Mouse (Mus musculus) embryonic facial prominence, embryonic 12.5 days (tissue): ENCODE measurements around the gene Slc41a3. TPM values are rescaled to one million over a fixed set of nuclear protein-coding genes. Genes with fewer than 3 reads are reported as not detected.

ENCODE experiments used
- ATAC-seq: fragments of 200-750 bp; cut with Nextera tagmentation; 2 replicates; pipeline ENCODE4 v1.8.0; 2017; ENCODE audit not compliant: insufficient number of reproducible peaks, insufficient read depth, low FRiP score, low TSS enrichment
- H3K27ac ChIP-seq: fragments of 300-500 bp; sonication (generic); 2 replicates; pipeline ENCODE4 v1.5.1; 2016; ENCODE audit warnings: mild to moderate bottlenecking
- H3K27me3 ChIP-seq: fragments of 300-500 bp; sonication (generic); 2 replicates; pipeline ENCODE4 v1.6.1; 2016; ENCODE audit warnings: mild to moderate bottlenecking, moderate library complexity
- H3K36me3 ChIP-seq: fragments of 300-500 bp; sonication (generic); 2 replicates; pipeline ENCODE4 v1.6.1; 2016; ENCODE audit warnings: mild to moderate bottlenecking
- H3K4me1 ChIP-seq: fragments of 300-500 bp; sonication (generic); 2 replicates; pipeline ENCODE4 v1.6.1; 2016
- H3K4me2 ChIP-seq: fragments of 300-500 bp; sonication (generic); replicated peaks from 2 replicates; pipeline ENCODE4 v1.6.1; 2016; ENCODE audit warnings: mild to moderate bottlenecking, moderate library complexity
- H3K4me3 ChIP-seq: fragments of 300-500 bp; sonication (generic); 2 replicates; pipeline ENCODE4 v1.5.1; 2016; ENCODE audit warnings: mild to moderate bottlenecking
- H3K9ac ChIP-seq: fragments of 300-500 bp; sonication (generic); 2 replicates; pipeline ENCODE4 v1.6.1; 2016; ENCODE audit warnings: mild to moderate bottlenecking, moderate library complexity
- H3K9me3 ChIP-seq: fragments of 300-500 bp; sonication (generic); 2 replicates; pipeline ENCODE4 v1.6.1; 2016; ENCODE audit warnings: mild to moderate bottlenecking, moderate library complexity
- WGBS: fragments of 180-500 bp; shearing (Covaris S2); methylation state at CpG from one replicate; pipeline ENCODE4 v1.1.7; 2016; 5-methylcytosine and 5-hydroxymethylcytosine counted together
- polyA plus RNA-seq: library from polyadenylated mRNA; unstranded; fragments of >200 nt; fragmentation: Nextera tagmentation; extraction: Ambion mirVana; gene quantifications from 2 replicates; pipeline ENCODE4 v1.2.1, GENCODE M21; 2016

Slc41a3 gene
- polyA plus RNA-seq: 2.4 and 2.8 TPM in 2 replicates

DNA sequence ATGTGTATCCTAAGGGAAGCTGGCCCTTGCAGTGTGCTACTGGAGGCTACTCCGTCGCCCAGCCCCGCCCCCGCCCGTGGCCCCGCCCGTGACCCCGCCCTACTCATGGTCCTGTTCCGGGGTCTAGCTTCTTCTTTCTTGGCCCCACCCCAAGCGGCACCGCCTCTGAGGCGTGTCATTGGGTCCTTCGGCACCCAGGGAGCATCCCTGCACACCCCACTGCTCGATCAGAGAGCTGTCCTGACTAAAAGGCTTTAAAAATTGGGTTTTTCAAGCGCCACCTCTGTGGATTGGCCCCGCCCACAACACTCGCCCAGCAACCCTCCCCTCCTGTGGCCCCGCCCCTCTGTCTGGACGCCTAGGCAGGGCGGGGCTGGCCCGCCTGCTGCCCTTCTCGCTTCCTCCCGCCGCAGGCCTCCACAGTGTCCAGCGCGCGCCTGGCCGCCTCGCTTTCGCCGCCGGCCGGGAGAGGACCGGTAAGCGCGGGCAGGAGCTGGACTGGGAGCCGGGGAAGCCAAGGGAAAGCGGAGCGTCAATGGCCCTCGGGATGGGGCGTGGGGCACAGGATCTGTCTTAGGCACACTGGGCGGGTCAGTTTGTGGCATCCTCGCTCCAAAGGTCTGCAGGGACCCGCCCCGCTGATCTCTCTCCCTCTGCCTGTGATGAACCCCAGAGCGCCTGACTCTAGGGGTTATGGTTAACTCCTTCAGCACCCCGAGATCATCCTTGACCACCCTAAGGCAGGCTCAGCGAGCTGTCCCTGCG lies at the start of gene Slc41a3:
TSS of gene Slc41a3 (plus strand) at position 193 of the 765 bp plus-strand sequence.
- Histone ChIP-seq H3K9me3 (no peaks in the 10 kb centered on the region), H3K4me2 (peak within 1 kb of the TSS; percentile 83), H3K4me1 (peaks cover 5% of the 10 kb centered on the region; the same call in 1 of the 2 replicates), H3K9ac (peak within 1 kb of the TSS; percentile 64), H3K27me3 (0 out of 2 replicates have a peak, but pooled peaks cover 4% of the 10 kb centered on the region), H3K27ac (0 out of 2 replicates have a peak within 1 kb of the TSS, but pooled peaks have one; percentile 5), H3K36me3 (no peaks in the 10 kb centered on the region), H3K4me3 (peak within 1 kb of the TSS; percentile 60)
- peak; percentile 86 for ATAC-seq
- under 1% methylated on average over 48 of the region's 49 CpGs for WGBS

DNA sequence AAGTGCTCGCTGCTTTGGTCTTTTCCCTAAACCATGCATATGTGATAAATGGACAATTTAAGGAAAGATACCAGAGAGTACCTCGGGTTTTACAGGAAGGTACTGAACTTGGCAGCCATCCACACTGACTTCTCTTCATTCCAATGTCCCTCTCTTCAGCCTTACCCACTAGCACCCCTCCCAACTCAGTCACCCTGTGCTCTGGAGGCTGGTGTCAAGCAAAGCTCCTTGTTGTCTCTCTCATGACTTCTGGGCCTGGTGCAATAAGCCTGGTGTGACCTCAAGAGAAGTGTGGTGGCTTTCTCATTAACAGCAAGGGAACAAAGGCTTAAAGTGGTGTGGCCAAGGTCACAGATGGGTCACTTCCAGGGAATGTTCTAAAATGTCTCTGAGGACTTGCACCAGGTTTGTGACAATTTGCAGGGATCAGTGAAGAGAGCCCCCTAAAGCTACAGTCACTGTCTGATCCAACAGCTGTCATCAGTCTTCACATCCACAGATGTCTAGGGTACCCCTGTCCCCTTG lies 47.9 kb upstream of the Slc41a3 start:
- 71% methylated on average over 2 of the region's 2 CpGs for WGBS
- H3K4me3 ChIP-seq: no peak overlapping the region
- no peak overlapping the region for H3K9ac ChIP-seq
- no peak overlapping the region for H3K27ac ChIP-seq
- H3K9me3 ChIP-seq: no peaks in the 10 kb centered on the region
- H3K4me2 ChIP-seq: no peak overlapping the region
- no peaks in the 10 kb centered on the region for H3K36me3 ChIP-seq
- no peak for ATAC-seq
- H3K27me3 ChIP-seq: no peaks in the 10 kb centered on the region
- H3K4me1 ChIP-seq: 0 out of 2 replicates have a peak, but pooled peaks cover 5% of the 10 kb centered on the region

DNA sequence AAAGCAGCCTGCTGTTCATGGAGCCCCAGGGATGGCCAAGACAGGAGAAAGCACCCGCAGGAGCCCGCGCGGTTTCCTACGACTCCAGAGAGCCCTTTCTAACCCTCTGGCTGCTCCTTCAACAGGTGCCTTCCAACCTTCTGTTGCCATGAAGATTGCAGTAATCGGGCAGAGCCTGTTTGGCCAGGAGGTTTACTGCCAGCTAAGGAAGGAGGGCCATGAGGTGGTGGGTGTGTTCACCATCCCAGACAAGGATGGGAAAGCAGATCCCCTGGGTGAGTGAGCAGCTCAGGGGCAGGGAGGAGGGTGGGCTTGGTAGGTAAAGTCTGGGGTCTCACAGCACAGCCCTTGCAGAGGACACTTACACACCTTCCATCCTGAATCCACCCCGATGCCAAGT lies 47.4 kb upstream of the Slc41a3 start:
- ATAC-seq: no peak
- no peak overlapping the region for H3K9ac ChIP-seq
- no peak overlapping the region for H3K4me3 ChIP-seq
- 0 out of 2 replicates have a peak, but pooled peaks cover 6% of the 10 kb centered on the region for H3K4me1 ChIP-seq
- no peaks in the 10 kb centered on the region for H3K9me3 ChIP-seq
- no peak overlapping the region for H3K4me2 ChIP-seq
- H3K27ac ChIP-seq: no peak overlapping the region
- 85% methylated on average over 7 of the region's 7 CpGs for WGBS
- no peaks in the 10 kb centered on the region for H3K27me3 ChIP-seq
- H3K36me3 ChIP-seq: no peaks in the 10 kb centered on the region

DNA sequence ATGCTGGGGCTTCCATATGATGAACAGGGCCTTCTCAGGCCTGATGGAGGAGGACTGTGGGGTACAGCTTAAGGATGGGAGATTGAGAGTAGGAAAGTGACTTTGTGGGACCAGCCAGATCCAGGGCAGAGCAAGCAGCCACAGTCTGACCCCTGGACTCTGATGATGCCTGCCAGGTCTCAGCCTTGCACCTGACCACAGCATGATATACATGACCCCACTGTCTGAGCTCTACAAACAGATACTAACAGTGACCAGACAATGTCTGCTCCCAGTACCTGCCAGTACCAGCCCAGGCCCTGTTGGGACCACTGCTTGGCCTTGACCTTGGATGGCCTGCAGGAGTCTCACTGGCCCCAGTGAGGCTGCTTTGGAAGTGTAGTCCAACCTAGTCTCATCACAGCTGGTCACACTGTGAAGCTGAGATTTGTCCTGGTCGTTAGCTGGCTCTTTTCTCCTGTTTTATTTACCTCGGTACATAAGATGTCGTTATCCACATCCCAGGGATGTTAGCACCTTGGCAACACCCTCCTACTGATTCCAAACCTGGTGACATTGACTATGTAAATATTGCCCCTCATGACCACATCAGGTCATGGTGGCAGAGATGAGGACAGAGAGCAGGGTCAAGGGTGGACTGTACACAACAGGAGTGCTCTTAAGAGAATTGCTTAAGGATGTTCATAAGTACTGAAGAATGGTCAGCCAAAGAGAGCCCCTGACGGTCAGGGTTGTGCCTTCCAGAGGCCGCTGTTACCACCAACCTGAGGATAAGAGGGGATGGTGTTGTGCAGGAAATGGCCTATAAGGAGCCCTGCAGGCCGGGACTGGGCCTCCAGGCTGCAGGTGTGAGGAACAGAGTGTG lies 46.5 kb upstream of the Slc41a3 start:
- Histone ChIP-seq H3K9ac (no peak overlapping the region), H3K27me3 (no peaks in the 10 kb centered on the region), H3K4me3 (no peak overlapping the region), H3K36me3 (no peaks in the 10 kb centered on the region), H3K4me2 (no peak overlapping the region), H3K4me1 (0 out of 2 replicates have a peak, but pooled peaks cover 6% of the 10 kb centered on the region), H3K27ac (no peak overlapping the region), H3K9me3 (no peaks in the 10 kb centered on the region)
- ATAC-seq: no peak
- 78% methylated on average over 6 of the region's 6 CpGs for WGBS

DNA sequence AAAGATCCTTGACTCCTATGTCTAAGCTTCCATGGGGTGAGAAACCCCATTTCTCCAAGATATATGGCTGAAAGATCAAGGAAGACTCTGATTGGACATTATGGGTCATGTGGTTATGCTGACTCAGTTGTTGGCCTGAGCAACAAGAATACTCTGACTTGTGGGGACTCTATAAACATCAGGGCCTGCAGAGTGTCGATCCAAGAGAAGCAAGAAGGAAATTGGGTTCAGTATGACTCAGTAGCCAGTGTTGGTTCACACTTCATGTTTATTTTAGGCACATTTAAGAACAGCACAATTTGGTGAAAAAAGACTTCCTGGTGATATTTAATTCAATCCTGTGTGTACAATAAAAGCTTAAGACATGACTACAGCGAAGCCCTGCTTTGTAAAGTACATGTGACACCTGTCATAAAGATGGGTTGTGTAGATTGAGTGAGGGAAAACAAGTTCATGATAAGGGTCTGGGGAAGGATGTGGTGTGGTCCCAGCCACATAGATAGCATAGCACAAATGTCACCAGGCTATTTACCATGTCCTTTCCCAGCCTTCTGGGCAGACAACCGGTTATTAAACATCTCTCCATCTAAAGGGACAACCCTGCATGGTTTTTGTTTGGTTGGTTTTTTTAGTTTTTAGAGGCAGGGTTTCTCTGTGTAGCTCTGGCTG lies 44.0 kb upstream of the Slc41a3 start:
- ATAC-seq: no peak
- Histone ChIP-seq H3K9me3 (no peaks in the 10 kb centered on the region), H3K9ac (no peak overlapping the region), H3K27me3 (no peaks in the 10 kb centered on the region), H3K4me3 (no peak overlapping the region), H3K36me3 (no peaks in the 10 kb centered on the region), H3K27ac (no peak overlapping the region), H3K4me2 (no peak overlapping the region), H3K4me1 (0 out of 2 replicates have a peak, but pooled peaks cover 6% of the 10 kb centered on the region)
- WGBS: 83% methylated on average over 3 of the region's 3 CpGs

DNA sequence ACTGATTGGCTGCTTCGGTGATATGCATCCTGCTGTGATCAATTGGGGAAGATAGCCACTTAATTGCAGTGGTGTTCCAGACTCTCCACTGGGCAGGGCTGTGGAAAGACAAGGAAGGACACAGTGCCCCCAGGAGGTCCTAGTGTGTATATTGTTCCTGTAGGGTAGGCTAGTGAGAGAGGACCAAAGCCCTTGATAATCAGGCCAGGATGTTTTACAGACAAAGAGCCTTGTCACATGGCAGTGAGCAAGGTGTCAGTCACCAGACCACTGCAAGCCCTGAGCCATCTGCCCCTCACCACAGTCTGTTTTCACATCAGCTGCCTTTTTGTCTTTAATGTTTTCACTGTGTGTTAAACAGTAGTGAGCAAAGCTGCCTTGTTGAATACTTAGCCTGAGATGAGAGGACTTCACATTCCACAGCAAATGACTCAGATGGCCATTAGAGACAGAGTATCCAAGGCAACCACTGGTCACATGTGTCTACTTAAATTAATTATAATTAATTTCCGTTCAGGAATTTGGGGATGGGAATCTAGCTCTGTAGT lies 43.2 kb upstream of the Slc41a3 start:
- H3K9me3 ChIP-seq: no peaks in the 10 kb centered on the region
- H3K9ac ChIP-seq: no peak overlapping the region
- WGBS: 48% methylated on average over 2 of the region's 2 CpGs
- H3K4me2 ChIP-seq: no peak overlapping the region
- 0 out of 2 replicates have a peak, but pooled peaks cover 6% of the 10 kb centered on the region for H3K4me1 ChIP-seq
- H3K27ac ChIP-seq: no peak overlapping the region
- H3K27me3 ChIP-seq: no peaks in the 10 kb centered on the region
- H3K36me3 ChIP-seq: no peaks in the 10 kb centered on the region
- H3K4me3 ChIP-seq: no peak overlapping the region
- ATAC-seq: peak; percentile 75; the same call in 1 of the 2 replicates

DNA sequence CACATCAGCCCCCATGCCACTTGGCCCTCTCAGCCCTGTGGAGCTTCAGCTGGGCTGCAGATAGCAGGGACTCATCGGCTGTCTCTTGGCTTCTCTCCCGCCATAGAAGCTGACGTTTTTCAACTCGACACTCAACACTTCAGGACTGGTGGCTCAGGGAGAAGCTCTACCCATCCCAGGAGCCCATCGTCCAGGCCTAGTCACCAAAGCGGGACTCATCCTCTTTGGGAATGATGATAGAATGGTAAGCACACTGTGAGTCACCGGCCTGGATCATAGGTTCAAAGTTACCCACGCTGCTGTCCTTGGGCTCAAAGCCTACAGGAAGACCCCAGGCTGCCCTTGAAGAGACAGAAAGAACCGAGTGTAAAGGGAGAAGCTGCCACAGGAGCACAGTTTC lies 40.3 kb upstream of the Slc41a3 start:
- Histone ChIP-seq H3K4me1 (0 out of 2 replicates have a peak, but pooled peaks cover 6% of the 10 kb centered on the region), H3K27ac (no peak overlapping the region), H3K4me3 (no peak overlapping the region), H3K9ac (no peak overlapping the region; the same call in 1 of the 2 replicates), H3K9me3 (no peaks in the 10 kb centered on the region), H3K27me3 (no peaks in the 10 kb centered on the region), H3K36me3 (no peaks in the 10 kb centered on the region), H3K4me2 (no peak overlapping the region)
- ATAC-seq: no peak
- 83% methylated on average over 9 of the region's 9 CpGs for WGBS

DNA sequence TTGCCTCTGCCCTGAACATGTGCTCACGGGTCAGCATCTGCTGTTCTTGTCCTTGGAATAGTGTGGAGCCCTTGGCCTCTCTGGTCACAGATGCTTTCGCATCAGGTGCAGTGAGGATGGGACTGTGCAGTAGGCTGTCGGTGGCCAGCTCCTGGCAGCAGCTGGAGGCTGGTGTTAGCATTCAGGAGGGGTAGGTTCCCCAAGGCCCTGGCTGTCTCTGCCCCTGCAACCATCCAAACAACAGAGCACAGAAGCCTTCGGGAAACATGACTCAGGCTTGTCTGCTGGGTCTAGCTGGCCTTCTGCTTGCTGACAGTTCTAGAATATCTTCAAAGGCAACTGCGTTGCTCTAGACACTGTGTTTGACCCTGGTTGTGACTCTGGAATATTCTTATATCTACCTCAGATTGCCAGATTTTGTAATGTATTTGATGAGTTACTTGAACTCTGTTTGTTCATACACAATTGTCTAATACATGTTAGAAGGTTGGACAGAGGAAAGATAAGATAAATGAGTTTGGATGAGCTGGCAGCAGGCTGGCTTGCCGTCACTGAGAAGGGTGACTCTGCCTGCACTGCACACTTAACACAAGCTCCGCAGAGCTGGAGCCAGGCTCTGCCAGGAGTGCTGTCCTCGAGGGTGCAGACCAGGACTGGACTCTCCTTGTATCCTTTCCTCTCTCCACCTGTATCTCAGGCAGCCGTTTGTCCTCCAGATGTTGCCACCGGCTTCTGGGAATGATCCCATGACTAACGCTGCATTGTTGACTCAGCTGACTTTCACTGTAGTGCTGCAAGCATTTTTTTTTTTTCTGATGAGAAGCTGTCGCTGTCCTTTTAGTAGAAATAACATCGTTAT lies 38.9 kb upstream of the Slc41a3 start:
- Histone ChIP-seq H3K4me3 (no peak overlapping the region), H3K27ac (no peak overlapping the region), H3K9me3 (no peaks in the 10 kb centered on the region), H3K4me2 (no peak overlapping the region), H3K27me3 (no peaks in the 10 kb centered on the region), H3K4me1 (0 out of 2 replicates have a peak, but pooled peaks cover 6% of the 10 kb centered on the region), H3K9ac (no peak overlapping the region), H3K36me3 (no peaks in the 10 kb centered on the region)
- no peak for ATAC-seq
- WGBS: 55% methylated on average over 13 of the region's 13 CpGs

DNA sequence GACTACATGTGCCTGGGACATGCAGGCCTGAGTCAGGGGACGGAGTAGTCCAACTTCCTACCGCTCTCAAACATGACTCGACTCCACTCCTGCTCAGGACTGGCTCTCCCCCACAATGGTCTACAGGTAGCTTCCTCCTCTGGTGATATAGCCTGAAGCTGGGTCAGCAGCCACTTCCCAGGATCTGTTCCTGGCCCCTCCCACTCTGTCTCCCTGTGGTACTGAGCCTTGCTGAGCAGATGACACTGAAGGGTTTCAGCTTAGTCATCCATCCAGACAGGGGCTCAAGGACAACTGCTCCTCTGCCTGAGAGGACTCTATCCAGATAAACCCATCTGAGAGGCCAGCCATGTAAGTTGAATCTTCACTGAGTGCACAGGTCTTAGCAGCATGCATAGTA lies 37.0 kb upstream of the Slc41a3 start:
- Histone ChIP-seq H3K9me3 (no peaks in the 10 kb centered on the region), H3K27me3 (no peaks in the 10 kb centered on the region), H3K4me3 (no peak overlapping the region), H3K36me3 (no peaks in the 10 kb centered on the region), H3K9ac (no peak overlapping the region), H3K4me2 (no peak overlapping the region), H3K27ac (no peak overlapping the region), H3K4me1 (no peaks in the 10 kb centered on the region)
- WGBS: 86% methylated on average over 3 of the region's 3 CpGs
- ATAC-seq: no peak

DNA sequence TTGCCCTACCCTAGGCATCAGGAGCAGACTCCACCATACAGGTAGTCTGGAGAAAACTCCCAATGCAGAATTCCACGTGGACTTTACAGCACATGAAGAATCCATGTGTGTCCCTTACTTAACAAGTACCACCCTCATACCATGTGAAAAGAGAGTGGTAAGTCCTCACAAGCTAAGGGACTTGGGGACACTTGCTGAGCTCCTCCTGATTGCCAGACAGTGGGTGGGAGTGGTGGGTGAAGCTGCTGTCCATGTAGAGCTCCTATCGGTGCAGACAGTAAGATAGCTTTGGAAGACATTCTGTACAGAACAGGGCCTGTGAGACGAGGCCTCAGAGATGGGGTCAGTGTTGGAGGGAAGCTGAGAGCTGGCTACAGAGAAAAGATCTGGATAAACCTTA lies 36.6 kb upstream of the Slc41a3 start:
- Histone ChIP-seq H3K27ac (no peak overlapping the region), H3K36me3 (no peaks in the 10 kb centered on the region), H3K4me1 (no peaks in the 10 kb centered on the region), H3K4me3 (no peak overlapping the region), H3K9ac (no peak overlapping the region), H3K4me2 (no peak overlapping the region), H3K27me3 (no peaks in the 10 kb centered on the region), H3K9me3 (no peaks in the 10 kb centered on the region)
- no peak for ATAC-seq
- 84% methylated on average over 3 of the region's 3 CpGs for WGBS
